ENCODE assay signal across 15 mouse cellular contexts in the genomic region with DNA sequence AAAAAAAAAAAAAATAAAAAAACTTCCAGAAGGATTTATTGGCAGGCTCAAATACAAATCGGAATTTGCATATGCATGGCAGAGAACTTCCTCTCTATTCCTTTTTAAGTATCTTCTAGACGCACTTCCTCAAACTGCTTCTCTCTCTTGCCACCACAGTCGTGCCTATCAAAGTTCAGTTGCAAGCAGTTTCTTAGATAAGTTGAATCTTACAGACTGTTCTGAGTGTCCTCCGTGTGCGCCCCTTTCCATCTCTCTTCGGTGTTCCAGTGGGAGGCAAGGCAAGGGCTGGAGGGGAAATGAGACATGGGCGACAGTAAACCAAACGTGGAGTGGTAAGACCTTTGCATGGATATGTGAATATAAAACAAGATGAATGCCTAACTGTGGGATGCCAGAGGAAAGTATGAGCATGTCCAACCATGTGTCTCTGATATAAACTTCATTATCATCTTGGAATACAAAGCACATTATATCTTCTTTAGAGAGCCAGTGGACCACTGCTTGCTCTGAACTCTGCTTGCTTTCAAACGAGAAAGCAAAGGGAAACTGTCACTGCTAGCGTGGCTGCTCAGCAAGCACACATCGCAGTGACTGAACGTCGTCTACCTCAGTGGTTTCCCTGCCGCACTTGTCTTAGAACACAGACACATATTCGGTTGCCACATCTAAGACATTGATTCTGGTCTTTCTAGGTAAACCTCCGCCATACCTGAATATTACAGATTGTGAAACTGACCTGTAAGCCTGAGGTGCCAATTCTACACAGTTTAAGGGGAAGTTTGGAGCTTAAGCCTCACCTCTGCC.
A peak's percentile ranks its signal among the peaks of the same experiment; 100 is the strongest.
DNase-seq lines count a peak whose midpoint lies in the region; ATAC-seq and TF ChIP-seq lines count a peak whose summit lies in the region.
"Had no signal": no experiment of that assay in that cellular context is flagged by ENCODE, and none has a peak within 500 bp of the region (broad histone marks: within the 10 kb centered on the region; RNA-seq: fewer than 3 reads in every experiment).

No protein-coding gene starts in this region.

- no peaks in the 10 kb centered on the region for H3K27me3 ChIP-seq in spleen, adult 2 months (ENCODE audit: control insufficient read depth, insufficient read depth, low read length)
- H3K27me3 ChIP-seq in liver, embryonic 13.5 days = no peaks in the 10 kb centered on the region
- no peaks in the 10 kb centered on the region for H3K27me3 ChIP-seq in small intestine, adult 2 months (ENCODE audit: control insufficient read depth, insufficient read depth, low read length)
- H3K27me3 ChIP-seq in midbrain, embryonic 13.5 days = no peaks in the 10 kb centered on the region
- no peaks in the 10 kb centered on the region for H3K27me3 ChIP-seq in hindbrain, embryonic 10.5 days (ENCODE audit: insufficient read depth, poor library complexity, severe bottlenecking)
- H3K27me3 ChIP-seq: midbrain, embryonic 12.5 days; neural tube, embryonic 15.5 days had no signal

- no peaks in the 10 kb centered on the region for H3K4me1 ChIP-seq in spleen, adult 2 months (ENCODE audit: control insufficient read depth, insufficient read depth, insufficient read length)
- peaks cover 20% of the 10 kb centered on the region for H3K4me1 ChIP-seq in liver, embryonic 13.5 days (replicated peaks)
- peaks cover 5% of the 10 kb centered on the region; the same call in 1 of the 2 replicates for H3K4me1 ChIP-seq in small intestine, adult 2 months (ENCODE audit: control insufficient read depth, insufficient read depth, insufficient read length, low read length)
- no peaks in the 10 kb centered on the region for H3K4me1 ChIP-seq in midbrain, embryonic 13.5 days (replicated peaks)
- H3K4me1 ChIP-seq in hindbrain, embryonic 10.5 days (replicated peaks) = no peaks in the 10 kb centered on the region; the same call in 1 of the 2 replicates
- H3K4me1 ChIP-seq: midbrain, embryonic 12.5 days had no signal

- H3K36me3 ChIP-seq in spleen, adult 2 months (ENCODE audit: control insufficient read depth, insufficient read depth, low read length) = no peaks in the 10 kb centered on the region
- no peaks in the 10 kb centered on the region for H3K36me3 ChIP-seq in liver, embryonic 13.5 days
- H3K36me3 ChIP-seq in small intestine, adult 2 months (ENCODE audit: control insufficient read depth, insufficient read depth, low read length) = no peaks in the 10 kb centered on the region
- H3K36me3 ChIP-seq in midbrain, embryonic 13.5 days = no peaks in the 10 kb centered on the region
- H3K36me3 ChIP-seq in hindbrain, embryonic 10.5 days = no peaks in the 10 kb centered on the region
- H3K36me3 ChIP-seq: forebrain, embryonic 10.5 days; midbrain, embryonic 12.5 days; neural tube, embryonic 15.5 days had no signal

- no peak; the same call in 1 of the 2 replicates for TF ChIP-seq POLR2A in spleen, adult 2 months (IDR thresholded peaks at IDR 0.05; ENCODE audit: low read depth, low read length)
- no peak for TF ChIP-seq POLR2A in small intestine, adult 2 months (IDR thresholded peaks at IDR 0.05; ENCODE audit: low read depth, low read length)

- 10% methylated on average over 16 of the region's 16 CpGs for WGBS in spleen, adult 2 months
- 31% methylated on average over 16 of the region's 16 CpGs for WGBS in liver, embryonic 13.5 days (ENCODE audit: insufficient replicate concordance)
- WGBS in small intestine, adult 2 months = 78% methylated on average over 16 of the region's 16 CpGs
- WGBS in midbrain, embryonic 13.5 days = 91% methylated on average over 16 of the region's 16 CpGs
- 87% methylated on average over 16 of the region's 16 CpGs for WGBS in hindbrain, embryonic 10.5 days

- H3K9ac ChIP-seq in liver, embryonic 13.5 days = no peak overlapping the region
- H3K9ac ChIP-seq in midbrain, embryonic 13.5 days (replicated peaks) = no peak overlapping the region
- H3K9ac ChIP-seq: midbrain, embryonic 12.5 days; neural tube, embryonic 15.5 days had no signal

- H3K4me3 ChIP-seq in spleen, adult 2 months (ENCODE audit: extremely low read depth, insufficient read depth, insufficient read length) = peak overlapping the region; percentile 60
- H3K4me3 ChIP-seq in liver, embryonic 13.5 days (replicated peaks) = no peak overlapping the region
- peak overlapping the region; percentile 26; the same call in 1 of the 2 replicates for H3K4me3 ChIP-seq in small intestine, adult 2 months (ENCODE audit: low read depth, low read length)
- H3K4me3 ChIP-seq in midbrain, embryonic 13.5 days (replicated peaks) = no peak overlapping the region
- no peak overlapping the region for H3K4me3 ChIP-seq in hindbrain, embryonic 10.5 days
- H3K4me3 ChIP-seq: forebrain, embryonic 10.5 days; midbrain, embryonic 12.5 days; neural tube, embryonic 15.5 days had no signal

- no peak for ATAC-seq in liver, embryonic 13.5 days (ENCODE audit: low read depth)
- no peak for ATAC-seq in midbrain, embryonic 13.5 days

- no peak for DNase-seq in spleen, adult 2 months (ENCODE audit: low read depth in 1 of 2, low spot score in 2 of 2)
- DNase-seq in spleen, adult 12 weeks (ENCODE audit: low spot score) = no peak
- peak; percentile 91 for DNase-seq in MEL-GATA-1-ER (ENCODE audit: extremely low read depth, low read depth)
- DNase-seq in liver, embryonic 13.5 days = no peak
- no peak for DNase-seq in right cerebral cortex, adult 2 months (ENCODE audit: low spot score in 2 of 2)
- DNase-seq in hindbrain, embryonic 10.5 days (ENCODE audit: low spot score) = no peak
- DNase-seq: cerebellum, adult 9-11 months; kidney, postnatal 4 days; lung, adult 2 months; right cerebral cortex, postnatal 25 days had no signal

- peak overlapping the region; percentile 66 for H3K27ac ChIP-seq in spleen, adult 2 months (ENCODE audit: insufficient read depth, low read length)
- no peak overlapping the region for H3K27ac ChIP-seq in liver, embryonic 13.5 days
- H3K27ac ChIP-seq in small intestine, adult 2 months (ENCODE audit: insufficient read depth, low read depth, low read length) = no peak overlapping the region
- no peak overlapping the region for H3K27ac ChIP-seq in midbrain, embryonic 13.5 days
- no peak overlapping the region for H3K27ac ChIP-seq in hindbrain, embryonic 10.5 days
- H3K27ac ChIP-seq: forebrain, embryonic 10.5 days; midbrain, embryonic 12.5 days; neural tube, embryonic 15.5 days had no signal

- TF ChIP-seq CTCF in spleen, adult 2 months (IDR thresholded peaks at IDR 0.05; ENCODE audit: extremely low read depth, insufficient read depth, insufficient read length, insufficient replicate concordance) = no peak
- no peak for TF ChIP-seq CTCF in small intestine, adult 2 months (IDR thresholded peaks at IDR 0.05; ENCODE audit: extremely low read depth, insufficient read length, insufficient replicate concordance, low read depth, low read length)

- H3K9me3 ChIP-seq in liver, embryonic 13.5 days (replicated peaks) = no peaks in the 10 kb centered on the region
- H3K9me3 ChIP-seq in midbrain, embryonic 13.5 days = no peaks in the 10 kb centered on the region
- H3K9me3 ChIP-seq in hindbrain, embryonic 10.5 days = no peaks in the 10 kb centered on the region
- H3K9me3 ChIP-seq: forebrain, embryonic 10.5 days; midbrain, embryonic 12.5 days; neural tube, embryonic 15.5 days had no signal

- H3K4me2 ChIP-seq in liver, embryonic 13.5 days = peak overlapping the region; percentile 21; the same call in 1 of the 2 replicates
- no peak overlapping the region for H3K4me2 ChIP-seq in midbrain, embryonic 13.5 days (replicated peaks)
- H3K4me2 ChIP-seq: midbrain, embryonic 12.5 days; neural tube, embryonic 15.5 days had no signal

Comparison
In these comparisons a context has a peak if more than half of its experiments do, and no peak if none do; other contexts are left out.
1. H3K4me3 ChIP-seq: peak in spleen, adult 2 months (single experiment) and small intestine, adult 2 months (single experiment); none in liver, embryonic 13.5 days (single experiment), midbrain, embryonic 13.5 days (single experiment) and hindbrain, embryonic 10.5 days (single experiment).